Mouse (Mus musculus): ENCODE data around the gene Tnnc2. TPM values are rescaled to one million over a fixed set of nuclear protein-coding genes. Genes with fewer than 3 reads are reported as not detected.

Gene Tnnc2
- not detected for total RNA-seq (2021)
- long read RNA-seq, partial matches to known transcripts = 0 of 1 reads
- long read RNA-seq, other reads (novel, unspliced or antisense) = 1 of 1 reads

DNA sequence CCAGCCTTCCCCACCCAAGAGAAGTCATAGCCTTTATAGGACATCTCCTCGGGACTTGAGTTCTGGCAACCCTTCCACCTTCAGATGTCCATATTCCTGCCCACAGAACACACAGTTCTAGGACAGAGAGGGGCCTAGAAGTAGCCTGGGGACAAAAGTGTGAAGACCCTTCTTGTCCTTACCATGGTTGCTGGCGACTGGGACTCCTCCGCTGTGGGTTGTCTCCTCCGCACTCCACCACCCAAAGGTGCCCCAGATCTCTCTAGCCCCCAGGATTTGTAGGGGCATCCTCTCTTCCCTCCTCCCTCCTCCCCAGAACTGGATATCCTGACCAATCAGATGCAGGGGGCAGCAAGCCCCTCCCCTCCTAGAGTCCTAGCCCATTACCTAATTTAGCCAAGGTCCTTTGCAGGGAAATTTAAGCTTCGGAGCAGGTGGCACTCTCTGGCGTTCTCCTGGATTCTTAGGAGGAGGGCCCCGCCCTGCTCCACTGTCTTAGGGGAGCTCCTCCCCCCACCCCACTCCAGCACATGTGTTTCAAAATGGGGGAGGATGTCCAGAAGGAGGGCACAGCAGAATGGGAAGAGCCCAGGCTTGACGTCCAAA, at the start of gene Tnnc2:
Gene Tnnc2, minus strand, starts transcription at position 487 of the 606 bp plus-strand sequence.
- no peak for DNase-seq (ENCODE audit: low spot score in 2 of 2)

DNA sequence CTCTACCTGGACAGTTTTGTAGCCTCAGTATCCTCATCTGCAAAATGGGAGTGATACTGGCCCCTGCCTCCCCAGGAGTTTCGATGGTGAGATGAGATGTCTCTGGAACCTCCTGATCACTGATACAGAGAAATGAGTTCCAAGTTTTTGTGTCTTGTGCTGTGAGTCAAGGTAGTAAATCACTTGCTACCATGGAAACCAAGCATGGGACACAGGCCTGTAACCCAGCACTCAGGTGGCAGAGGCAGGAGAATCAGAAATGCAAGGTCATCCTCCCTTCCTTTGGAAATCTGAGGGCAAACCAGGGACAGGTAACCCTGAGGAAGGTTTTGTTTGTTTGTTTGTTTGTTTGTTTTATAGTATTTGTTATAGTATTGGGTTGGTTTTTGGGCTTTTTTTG, 49.3 kb upstream of the Tnnc2 start:
- DNase-seq (ENCODE audit: low spot score in 2 of 2) = no peak

DNA sequence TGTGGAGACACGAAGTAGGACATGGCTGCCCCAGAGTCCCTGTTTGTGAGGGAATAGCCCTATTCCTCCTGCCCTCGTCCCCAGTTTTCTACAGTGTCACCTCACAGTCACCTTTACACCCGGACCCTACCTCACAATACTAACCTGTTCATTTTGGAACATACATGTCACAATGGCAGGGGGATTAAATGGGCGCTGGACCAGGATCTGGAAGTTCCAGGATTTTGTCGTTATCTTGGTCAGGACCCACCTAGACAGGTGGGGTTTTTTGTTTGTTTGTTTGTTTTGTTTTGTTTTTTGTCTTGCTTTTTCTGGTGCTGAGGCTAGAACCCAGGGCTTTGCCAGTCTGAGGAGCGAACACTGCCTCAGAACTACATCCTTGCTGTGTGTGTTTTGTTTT, 48.7 kb upstream of the Tnnc2 start, which contains the start of gene Spata25:
Gene Spata25, minus strand, starts transcription at position 101 of the 400 bp plus-strand sequence.
- DNase-seq (ENCODE audit: low spot score in 2 of 2) = no peak

DNA sequence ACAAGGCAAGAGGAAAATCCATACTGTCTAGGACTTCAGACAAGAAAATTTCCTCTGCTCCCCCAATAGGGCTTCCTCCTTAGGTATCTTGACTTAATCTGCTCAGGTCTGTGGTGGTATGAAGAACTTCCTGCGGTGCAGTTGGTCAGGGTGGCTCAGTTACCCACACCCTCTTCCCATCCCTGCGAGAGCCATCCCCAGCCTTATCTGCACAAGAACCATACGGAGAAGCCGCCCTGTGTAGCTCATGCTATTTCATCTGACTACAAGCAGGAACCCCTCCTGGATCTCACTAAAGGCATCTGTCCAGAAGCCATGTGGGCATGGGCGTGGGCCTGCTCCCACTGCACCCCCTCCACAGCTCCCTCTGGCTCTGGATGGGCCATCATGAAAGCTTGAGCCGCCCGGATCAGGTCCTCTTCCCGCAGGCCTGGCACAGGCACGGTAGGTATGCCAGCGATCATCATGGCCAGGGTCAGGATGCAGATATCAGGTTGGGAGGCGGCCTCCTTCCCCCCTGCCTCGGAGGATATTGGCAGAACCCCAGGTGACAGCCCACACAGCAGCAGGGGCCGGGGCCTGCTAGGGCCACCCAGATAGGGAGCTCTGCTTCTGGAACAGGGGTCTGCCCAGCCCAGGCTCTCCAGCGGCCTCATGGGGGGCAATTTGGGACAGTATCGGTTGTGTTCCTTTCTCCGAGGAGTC, 47.5 kb upstream of the Tnnc2 start:
- DNase-seq (ENCODE audit: low spot score in 2 of 2) = no peak

GRCm38 (mm10) chr2:164825521-164825920, 45.8 kb upstream of the Tnnc2 start:
- DNase-seq (ENCODE audit: low spot score in 2 of 2) = no peak

DNA sequence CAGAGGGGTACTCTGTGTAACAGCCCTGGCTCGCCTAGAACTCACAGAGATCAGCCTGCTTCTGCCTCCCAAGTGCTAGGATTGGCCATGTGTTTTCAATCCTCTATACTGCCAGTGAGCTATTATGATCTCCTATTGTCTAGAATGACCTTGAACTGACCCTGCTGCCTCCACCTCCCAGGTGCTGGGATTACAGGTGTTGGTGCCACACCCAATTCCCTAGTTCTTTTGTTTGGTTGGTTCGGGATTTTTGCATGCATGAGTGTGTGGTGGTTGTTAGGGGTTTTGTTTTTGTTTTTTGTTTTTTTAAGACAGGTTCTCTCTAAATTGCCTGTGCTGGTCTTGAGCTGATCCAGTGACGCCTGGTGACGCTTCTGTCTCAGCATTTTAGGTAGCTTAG, 44.2 kb upstream of the Tnnc2 start:
- DNase-seq (ENCODE audit: low spot score in 2 of 2) = no peak

DNA sequence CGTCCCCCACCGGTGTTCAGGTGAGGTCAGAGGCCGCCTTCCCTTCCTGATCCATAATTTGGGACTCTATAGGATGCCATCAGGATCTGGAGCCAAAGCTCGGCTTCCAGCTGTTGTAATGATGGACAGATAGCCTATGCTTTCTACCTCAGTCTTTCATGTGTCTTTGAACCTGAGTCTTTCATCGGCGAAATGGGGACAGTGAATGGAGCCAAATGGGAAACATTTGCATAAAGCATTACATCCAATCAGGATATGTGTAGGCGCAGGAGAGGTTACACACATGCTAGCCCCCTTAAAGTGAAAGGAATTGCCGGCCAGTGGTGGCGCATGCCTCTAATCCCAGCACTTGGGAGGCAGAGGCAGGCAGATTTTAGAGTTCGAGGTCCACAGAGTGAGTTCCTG, 43.4 kb upstream of the Tnnc2 start:
- DNase-seq (ENCODE audit: low spot score in 2 of 2) = peak in 1 of 2 experiments; percentile 27

DNA sequence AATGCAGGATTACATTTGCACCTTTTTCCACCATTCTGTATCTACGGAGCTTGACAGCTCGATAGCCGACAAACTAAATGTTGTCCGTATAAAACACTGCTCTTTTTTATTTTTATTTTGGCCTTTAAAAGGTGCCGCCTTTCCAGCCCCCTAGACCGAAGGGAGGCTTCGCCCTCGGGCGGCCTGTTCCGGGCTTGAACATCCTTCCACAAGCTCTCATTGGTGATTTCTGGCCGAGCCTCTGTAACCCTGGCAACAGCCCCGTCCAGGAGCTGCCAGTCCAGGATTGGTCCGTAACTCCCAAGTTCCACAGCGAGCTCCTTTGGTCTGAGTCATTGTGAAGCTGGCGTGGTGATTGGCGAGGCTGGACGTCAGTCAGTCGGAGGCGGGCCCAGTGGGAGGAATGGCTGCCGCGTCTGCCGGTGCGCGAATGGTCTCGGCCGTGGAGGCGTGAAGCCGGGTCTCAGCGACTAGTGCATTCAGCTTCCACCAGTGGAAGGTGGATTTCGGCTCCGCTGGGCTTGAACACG, 42.9 kb upstream of the Tnnc2 start, which contains the start of gene Zswim1:
Gene Zswim1, plus strand, starts transcription at position 51 of the 530 bp plus-strand sequence.
- peak; percentile 100 for DNase-seq (ENCODE audit: low spot score in 2 of 2)

DNA sequence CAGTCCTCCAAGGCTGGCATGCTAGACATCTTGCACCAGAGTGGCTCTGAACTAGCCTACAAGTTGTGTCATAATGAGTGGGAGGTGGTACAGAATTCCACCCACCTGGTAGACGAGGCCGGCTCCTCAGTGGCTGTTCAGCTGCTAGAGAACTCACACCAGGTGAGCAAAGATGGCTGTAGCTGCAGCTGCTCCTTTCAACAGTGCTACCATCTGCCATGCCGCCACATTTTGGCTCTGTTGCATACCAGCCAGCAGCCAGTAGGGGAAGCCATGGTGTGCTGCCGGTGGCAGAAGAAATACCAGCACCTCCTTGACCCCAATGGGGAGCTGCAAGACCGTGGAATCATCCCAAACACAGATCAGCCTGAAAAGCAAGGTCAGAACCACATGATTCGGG, 41.3 kb upstream of the Tnnc2 start:
- DNase-seq (ENCODE audit: low spot score in 2 of 2) = no peak

GRCm38 (mm10) chr2:164817703-164818102, 37.9 kb upstream of the Tnnc2 start:
- DNase-seq (ENCODE audit: low spot score in 2 of 2) = no peak

DNA sequence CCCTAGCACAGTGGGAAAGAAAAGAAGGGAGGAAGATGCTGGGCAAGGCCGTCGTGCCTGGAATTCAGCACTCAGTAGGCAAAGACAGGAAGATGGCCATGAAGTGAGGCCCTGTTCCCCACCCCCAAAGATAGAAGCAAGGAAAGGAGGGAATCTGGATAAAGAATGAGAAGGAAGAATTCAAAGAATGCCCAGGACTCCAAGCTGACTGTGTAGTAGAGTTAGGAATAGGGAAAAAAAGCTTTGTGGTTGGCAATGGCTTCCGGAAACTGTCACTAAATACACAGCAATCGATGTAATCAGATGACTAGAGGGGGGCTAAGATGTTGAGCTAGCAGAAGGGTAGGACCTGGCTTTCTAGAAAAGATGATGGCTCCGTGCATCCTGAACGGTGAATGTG, 37.4 kb upstream of the Tnnc2 start:
- DNase-seq (ENCODE audit: low spot score in 2 of 2) = no peak

- DNase-seq (ENCODE audit: low spot score in 2 of 2) = no peak
Measured at GRCm38 (mm10) chr2:164815821-164816220, 36.1 kb upstream of the Tnnc2 start.

GRCm38 (mm10) chr2:164815348-164815747, 35.6 kb upstream of the Tnnc2 start:
- DNase-seq (ENCODE audit: low spot score in 2 of 2) = no peak

DNA sequence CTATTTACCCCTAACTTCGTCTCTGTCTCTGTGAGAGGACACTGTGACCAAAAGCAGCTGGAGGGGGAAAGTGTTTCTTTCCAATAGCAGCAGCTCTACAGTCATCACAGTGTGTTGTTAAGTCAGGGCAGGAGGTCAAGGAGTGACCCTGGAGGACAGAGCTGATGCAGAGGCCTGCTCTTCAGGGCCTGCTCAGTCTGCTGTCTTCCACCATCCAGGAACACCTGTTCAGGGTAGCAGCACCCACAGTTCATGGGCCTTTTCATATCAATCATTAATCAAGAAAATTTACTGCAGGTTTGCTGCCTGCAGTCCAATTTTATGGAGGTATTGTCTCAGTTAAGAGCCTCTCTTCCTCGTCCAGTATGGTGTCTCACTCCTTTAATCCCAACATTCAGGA, 33.8 kb upstream of the Tnnc2 start:
- no peak for DNase-seq (ENCODE audit: low spot score in 2 of 2)

- DNase-seq (ENCODE audit: low spot score in 2 of 2) = no peak
Measured at GRCm38 (mm10) chr2:164806614-164807013, 26.8 kb upstream of the Tnnc2 start.

DNA sequence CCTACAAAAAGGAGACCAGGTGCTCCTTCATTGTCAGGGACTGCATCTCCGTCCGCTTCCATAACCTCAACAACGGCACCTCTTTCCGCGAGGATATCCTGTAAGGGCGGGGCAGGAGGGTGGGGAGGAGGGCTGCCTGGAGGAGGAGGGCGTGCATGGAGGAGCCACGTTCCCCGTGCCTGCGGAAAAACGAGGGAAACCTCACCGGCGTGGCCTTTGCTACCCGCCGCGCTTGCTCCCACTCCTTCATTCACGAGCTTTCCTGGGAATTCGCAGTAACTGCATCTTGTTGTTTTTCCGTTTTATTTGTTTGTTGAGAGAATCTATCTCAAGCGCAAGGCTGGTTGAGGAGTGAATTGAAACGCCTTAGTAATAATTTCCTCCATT, 25.6 kb upstream of the Tnnc2 start:
- DNase-seq (ENCODE audit: low spot score in 2 of 2) = no peak

DNA sequence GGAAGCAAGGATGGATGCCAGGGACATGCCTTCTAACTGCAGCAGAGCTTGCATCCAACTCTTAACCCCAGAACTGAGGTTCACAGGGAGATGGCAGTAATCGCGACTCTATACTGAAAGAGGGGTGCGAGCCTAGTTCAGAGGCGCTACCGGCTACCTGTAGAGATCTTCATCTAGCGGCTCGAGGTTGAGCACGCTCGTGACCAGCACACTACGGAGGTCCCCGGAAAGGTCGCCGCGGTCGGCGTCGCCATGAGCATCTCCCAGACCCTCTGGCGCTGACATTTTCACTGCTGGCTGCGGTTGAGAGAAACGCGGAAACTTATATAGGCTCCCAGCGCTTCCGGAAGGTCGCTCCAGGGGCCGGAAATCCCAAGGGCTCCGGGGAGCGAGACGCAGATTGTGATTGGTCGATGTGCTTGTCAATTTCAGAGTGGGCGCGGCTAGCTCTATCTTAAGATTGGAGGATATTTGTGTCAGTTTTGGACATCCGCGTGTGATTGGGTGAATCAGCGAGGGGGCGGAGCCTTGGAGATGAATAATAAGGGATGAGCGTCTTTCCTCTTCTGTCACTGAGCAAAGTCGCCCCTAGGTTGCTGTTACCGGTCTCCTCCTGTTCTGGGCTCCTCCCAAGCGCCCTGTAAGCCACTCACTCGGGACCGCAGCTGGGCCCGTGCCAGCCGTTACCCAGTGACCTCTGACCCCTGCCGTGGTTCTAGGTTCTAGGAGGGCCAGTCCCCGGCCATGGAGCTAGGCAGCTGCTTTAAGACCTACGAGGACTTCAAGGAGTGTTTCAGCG, 25.0 kb upstream of the Tnnc2 start, which contains the start of the genes Acot8 and Zswim3:
Gene Acot8, minus strand, starts transcription at position 350 of the 799 bp plus-strand sequence.
Gene Zswim3, plus strand, starts transcription at position 566 of the 799 bp plus-strand sequence.
- DNase-seq (ENCODE audit: low spot score in 2 of 2) = peak; percentile 100

DNA sequence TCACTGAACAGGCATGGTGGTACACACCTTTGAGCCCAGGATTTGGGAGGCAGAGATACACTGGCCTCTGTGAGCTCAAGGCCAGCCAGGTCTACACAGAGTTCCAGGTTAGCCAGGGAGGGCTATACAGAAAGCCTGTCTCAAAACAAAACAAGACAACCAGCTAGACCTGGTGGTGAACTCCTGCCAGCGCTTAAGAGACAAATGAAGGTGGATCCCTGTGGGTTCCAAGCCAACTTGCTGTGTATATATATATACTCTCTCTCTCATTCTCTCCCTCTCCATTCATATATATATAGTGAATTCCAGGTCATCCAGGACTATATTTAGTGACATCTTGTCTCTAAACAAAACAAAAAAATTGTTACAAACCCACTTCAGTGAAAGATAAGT, 24.1 kb upstream of the Tnnc2 start:
- DNase-seq (ENCODE audit: low spot score in 2 of 2) = no peak

DNA sequence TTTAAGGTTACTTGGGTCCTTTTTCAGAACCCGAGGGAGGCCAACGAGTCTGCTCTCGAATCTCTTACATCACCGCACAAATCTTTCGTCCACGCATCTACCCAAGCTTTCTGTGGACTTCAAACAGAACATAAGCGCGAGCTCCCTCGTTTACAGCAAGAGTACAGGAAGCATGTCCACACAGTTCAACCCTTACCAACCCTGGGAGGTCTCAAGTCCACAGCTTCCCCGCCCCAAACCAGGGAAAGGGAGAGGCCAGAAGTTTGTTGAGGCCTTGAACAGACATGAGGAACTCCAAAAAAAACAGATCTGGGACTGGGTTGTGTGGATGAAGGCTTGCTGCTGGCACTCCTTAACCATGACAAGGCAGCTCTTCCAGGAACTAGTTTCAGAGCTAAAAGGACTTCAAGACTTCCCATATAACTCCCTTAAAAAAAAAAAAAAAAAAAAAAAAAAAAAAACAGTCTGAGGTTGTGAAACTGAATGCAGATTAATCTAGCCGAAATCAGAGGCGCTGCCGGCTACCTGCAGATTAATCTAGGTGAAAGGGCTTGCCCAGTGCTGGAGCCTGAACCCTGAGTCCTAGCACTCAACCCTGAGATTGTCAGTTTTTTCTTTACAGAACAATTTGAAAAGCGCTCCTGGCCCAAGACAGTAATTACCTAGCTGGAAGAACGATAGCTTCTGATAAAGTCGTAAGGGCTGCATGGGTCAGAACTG, 23.6 kb upstream of the Tnnc2 start:
- DNase-seq (ENCODE audit: low spot score in 2 of 2) = no peak

DNA sequence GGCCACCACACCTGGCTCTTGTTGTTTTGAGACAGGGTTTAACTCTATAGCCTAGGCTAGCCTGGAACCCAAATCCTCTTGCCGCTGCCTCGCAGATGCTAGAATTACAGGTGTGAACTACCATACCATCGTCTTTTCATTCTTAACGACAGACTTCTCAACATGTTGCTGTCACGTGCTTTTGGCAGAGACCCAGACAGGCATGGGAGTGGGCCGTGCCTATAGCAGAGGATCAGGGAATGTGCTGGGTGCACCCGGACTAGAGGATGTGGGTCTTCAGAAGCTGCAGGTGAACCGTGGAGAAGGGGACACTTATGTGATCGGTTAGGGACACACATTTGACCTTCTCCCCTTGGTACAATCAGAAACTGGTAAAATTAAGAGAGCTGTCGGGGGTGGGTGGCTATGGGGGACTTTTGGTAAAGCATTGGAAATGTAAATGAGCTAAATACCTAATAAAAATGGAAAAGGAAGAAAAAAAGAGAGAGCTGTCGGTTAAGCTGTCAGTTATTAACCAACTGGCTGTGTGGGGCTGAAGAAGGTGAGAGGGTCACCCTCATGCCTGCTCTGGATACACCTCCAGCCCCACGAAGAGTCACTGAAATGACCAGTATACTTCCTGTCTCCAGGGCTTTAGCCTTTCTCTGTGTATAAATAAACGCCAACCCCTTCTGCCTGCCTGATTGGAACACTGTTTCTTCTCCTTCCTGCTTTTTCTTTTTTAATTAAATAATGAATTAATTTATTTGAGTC, 20.7 kb upstream of the Tnnc2 start:
- DNase-seq (ENCODE audit: low spot score in 2 of 2) = no peak

Data from layer of hippocampus, postnatal 10 days (tissue).